In the genomic region with DNA sequence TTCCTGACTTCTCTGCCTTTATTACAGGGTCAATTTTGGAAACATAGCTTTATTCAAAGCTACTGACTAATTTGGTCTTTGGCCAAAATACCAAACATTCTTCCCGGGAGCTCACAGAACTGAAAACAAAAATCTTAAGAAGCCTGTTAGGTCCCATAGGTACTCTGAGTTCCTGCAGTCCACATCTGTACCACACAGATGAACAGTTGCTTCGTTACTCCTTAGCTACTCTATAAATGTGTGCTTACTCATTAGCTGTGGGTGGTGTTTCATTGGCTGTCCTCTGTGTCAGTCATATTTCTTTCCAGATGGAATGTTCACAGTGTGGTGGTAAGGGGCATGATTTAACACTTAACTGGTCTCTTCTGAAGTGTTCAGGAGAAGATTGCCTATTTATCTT, we compare ENCODE assay signal across 23 mouse cellular contexts.
DNase-seq lines count a peak whose midpoint lies in the region; ATAC-seq and TF ChIP-seq lines count a peak whose summit lies in the region.
"Had no signal": no experiment of that assay in that cellular context is flagged by ENCODE, and none has a peak within 500 bp of the region (broad histone marks: within the 10 kb centered on the region; RNA-seq: fewer than 3 reads in every experiment).

No protein-coding gene starts in this region.

- H3K27me3 ChIP-seq in limb, embryonic 13.5 days, result no peaks in the 10 kb centered on the region
- H3K27me3 ChIP-seq in limb, embryonic 10.5 days (ENCODE audit: low read depth, poor library complexity, severe bottlenecking), result no peaks in the 10 kb centered on the region
- no peaks in the 10 kb centered on the region for H3K27me3 ChIP-seq in Patski
- no peaks in the 10 kb centered on the region for H3K27me3 ChIP-seq in limb, embryonic 14.5 days (ENCODE audit: control insufficient read depth, insufficient read depth, low read length)
- H3K27me3 ChIP-seq: embryonic facial prominence, embryonic 12.5 days; forebrain, embryonic 12.5 days had no signal

- no peaks in the 10 kb centered on the region for H3K36me3 ChIP-seq in limb, embryonic 13.5 days
- no peaks in the 10 kb centered on the region for H3K36me3 ChIP-seq in limb, embryonic 10.5 days
- H3K36me3 ChIP-seq in limb, embryonic 14.5 days (ENCODE audit: control insufficient read depth, insufficient read depth, low read length), result no peaks in the 10 kb centered on the region
- H3K36me3 ChIP-seq: embryonic facial prominence, embryonic 10.5 days; embryonic facial prominence, embryonic 12.5 days; forebrain, embryonic 10.5 days; forebrain, embryonic 12.5 days had no signal

- TF ChIP-seq POLR2A in limb, embryonic 14.5 days (IDR thresholded peaks at IDR 0.05; ENCODE audit: borderline replicate concordance, extremely low read depth, insufficient read depth, insufficient read length), result no peak

- CTCF ChIA-PET in Patski (lab: Charles Lee), result interaction anchor here (1.2 to 1.8 kb wide), 3 partner anchors 12 to 28 kb away, joined by 3 to 10 read pairs (median 5); no protein-coding TSS in a partner anchor

- DNase-seq in limb, embryonic 10.5 days (ENCODE audit: low spot score), result no peak
- peak; percentile 37 for DNase-seq in 3T3-L1 (ENCODE audit: low read depth, low spot score)
- peak; percentile 35 for DNase-seq in Patski (ENCODE audit: low read depth, low spot score)
- peak; percentile 3 for DNase-seq in limb, embryonic 14.5 days (ENCODE audit: low spot score)
- DNase-seq in left cerebral cortex, adult 2 months (ENCODE audit: extremely low spot score in 1 of 2, low spot score in 2 of 2), result no peak
- DNase-seq in layer of hippocampus, adult 2 months (ENCODE audit: low spot score in 2 of 2), result no peak
- DNase-seq in layer of hippocampus, adult 9-11 months, result no peak
- DNase-seq: adrenal gland, adult 2 months; adrenal gland, postnatal 10 days; adrenal gland, postnatal 36 days; cerebellum, adult 11-12 months; cerebellum, adult 2 months; cerebellum, adult 9-10 months; cerebellum, postnatal 10 days; cerebellum, postnatal 25 days; forebrain, postnatal 0 days had no signal

- intact Hi-C loops in left cerebral cortex, adult 2 months (cut with DNase I), result no loop called here

- H3K4me2 ChIP-seq in limb, embryonic 13.5 days (replicated peaks), result no peak overlapping the region
- H3K4me2 ChIP-seq in limb, embryonic 14.5 days (replicated peaks; ENCODE audit: low read depth, low read length, severe bottlenecking), result no peak overlapping the region
- H3K4me2 ChIP-seq: embryonic facial prominence, embryonic 12.5 days; forebrain, embryonic 12.5 days had no signal

- no peak overlapping the region for H3K27ac ChIP-seq in limb, embryonic 13.5 days
- no peak overlapping the region for H3K27ac ChIP-seq in limb, embryonic 10.5 days
- no peak overlapping the region for H3K27ac ChIP-seq in limb, embryonic 14.5 days (replicated peaks; ENCODE audit: low read depth, low read length)
- H3K27ac ChIP-seq in left cerebral cortex, adult 2 months, result no peak overlapping the region
- H3K27ac ChIP-seq in layer of hippocampus, adult 2 months, result no peak overlapping the region
- H3K27ac ChIP-seq: embryonic facial prominence, embryonic 10.5 days; embryonic facial prominence, embryonic 12.5 days; forebrain, embryonic 10.5 days; forebrain, embryonic 12.5 days had no signal

- TF ChIP-seq CTCF in Patski (IDR thresholded peaks at IDR 0.05), result no peak
- TF ChIP-seq CTCF in left cerebral cortex, adult 2 months (IDR thresholded peaks at IDR 0.05), result no peak
- no peak for TF ChIP-seq CTCF in layer of hippocampus, adult 2 months (conservative IDR thresholded peaks at IDR 0.05)

- in situ Hi-C loops in Patski (cut with MboI; ENCODE audit: low pct_unique_long_range_greater_than_20kb), result no loop called here

- WGBS in limb, embryonic 13.5 days, result 50% methylated on average over 2 of the region's 2 CpGs
- 88% methylated on average over 2 of the region's 2 CpGs for WGBS in limb, embryonic 10.5 days
- WGBS in limb, embryonic 14.5 days, result 48% methylated on average over 2 of the region's 2 CpGs

- ATAC-seq in limb, embryonic 13.5 days (ENCODE audit: low FRiP score, low read depth), result peak; percentile 67; the same call in 1 of the 2 replicates
- ATAC-seq in Patski, result peak; percentile 97
- no peak for ATAC-seq in limb, embryonic 14.5 days (ENCODE audit: low FRiP score, low read depth)
- ATAC-seq: forebrain, embryonic 14.5 days; forebrain, postnatal 0 days had no signal

- H3K4me3 ChIP-seq in limb, embryonic 13.5 days, result no peak overlapping the region
- H3K4me3 ChIP-seq in limb, embryonic 10.5 days, result no peak overlapping the region
- H3K4me3 ChIP-seq in limb, embryonic 14.5 days (replicated peaks; ENCODE audit: low read length), result no peak overlapping the region
- no peak overlapping the region for H3K4me3 ChIP-seq in left cerebral cortex, adult 2 months
- no peak overlapping the region for H3K4me3 ChIP-seq in layer of hippocampus, adult 2 months
- H3K4me3 ChIP-seq: embryonic facial prominence, embryonic 10.5 days; embryonic facial prominence, embryonic 12.5 days; erythroblast, embryonic 14.5 days; forebrain, embryonic 10.5 days; forebrain, embryonic 12.5 days had no signal

- H3K4me1 ChIP-seq in limb, embryonic 13.5 days, result 0 out of 2 replicates have a peak, but pooled peaks cover 5% of the 10 kb centered on the region
- no peaks in the 10 kb centered on the region for H3K4me1 ChIP-seq in limb, embryonic 10.5 days
- 0 out of 2 replicates have a peak, but pooled peaks cover 3% of the 10 kb centered on the region for H3K4me1 ChIP-seq in limb, embryonic 14.5 days (ENCODE audit: control insufficient read depth, insufficient read depth, low read length)
- H3K4me1 ChIP-seq: embryonic facial prominence, embryonic 10.5 days; embryonic facial prominence, embryonic 12.5 days; forebrain, embryonic 10.5 days; forebrain, embryonic 12.5 days had no signal

- no peaks in the 10 kb centered on the region for H3K9me3 ChIP-seq in limb, embryonic 13.5 days
- H3K9me3 ChIP-seq in limb, embryonic 10.5 days (replicated peaks), result no peaks in the 10 kb centered on the region
- no peaks in the 10 kb centered on the region for H3K9me3 ChIP-seq in limb, embryonic 14.5 days (ENCODE audit: control insufficient read depth, low read length)
- H3K9me3 ChIP-seq: embryonic facial prominence, embryonic 10.5 days; embryonic facial prominence, embryonic 12.5 days; forebrain, embryonic 10.5 days; forebrain, embryonic 12.5 days had no signal

- POLR2A ChIA-PET in Patski (lab: Charles Lee), result no interaction called here

- H3K9ac ChIP-seq in limb, embryonic 13.5 days, result no peak overlapping the region
- H3K9ac ChIP-seq in limb, embryonic 14.5 days (ENCODE audit: low read depth, low read length, severe bottlenecking), result no peak overlapping the region
- H3K9ac ChIP-seq: embryonic facial prominence, embryonic 12.5 days; forebrain, embryonic 12.5 days; forebrain, postnatal 0 days had no signal

Comparison
In these comparisons a context has a peak if more than half of its experiments do, and no peak if none do; other contexts are left out.
1. DNase-seq: peak in 3T3-L1 (single experiment), Patski (single experiment) and limb, embryonic 14.5 days (single experiment); none in limb, embryonic 10.5 days (single experiment), left cerebral cortex, adult 2 months (0 of 2), layer of hippocampus, adult 2 months (0 of 2) and layer of hippocampus, adult 9-11 months (single experiment).